Mouse (Mus musculus) layer of hippocampus, adult 2 months (tissue): ENCODE results near the gene Gm49361. TPM values are rescaled to one million over a fixed set of nuclear protein-coding genes. Genes with fewer than 3 reads are reported as not detected.
A peak's percentile ranks its signal among the peaks of the same experiment; 100 is the strongest.

Experiments
- DNase-seq, 2 experiments: peaks; one replicate each; pipeline ENCODE4 v3.0.0; 2022; ENCODE audit warnings: low spot score in 2 of 2
- H3K27ac ChIP-seq: fragments of 200-600 bp; 2 replicates; pipeline ENCODE4 v1.8.1; 2022
- H3K4me3 ChIP-seq: fragments of 200-600 bp; 2 replicates; pipeline ENCODE4 v1.8.1; 2022; ENCODE audit warnings: mild to moderate bottlenecking
- CTCF ChIP-seq: fragments of 200-600 bp; conservative IDR thresholded peaks from 2 replicates; pipeline ENCODE4 v1.8.1; 2022; ENCODE audit warnings: antibody characterized with exemption, mild to moderate bottlenecking, moderate library complexity
- total RNA-seq, 2 experiments: library from RNA; stranded (reverse); gene quantifications; 2 replicates each; pipeline ENCODE4 v1.2.3; 2021

The Gm49361 gene
- total RNA-seq, 2 experiments from 2014 or later = 0.32 to 3.1 TPM

- no peak for DNase-seq
- TF ChIP-seq CTCF = no peak
- Histone ChIP-seq H3K4me3 (no peak overlapping the region), H3K27ac (no peak overlapping the region)
These were observed 3.6 kb upstream of the Gm49361 start for GRCm38 (mm10) chr14:57749501-57749900.

- TF ChIP-seq CTCF = no peak
- Histone ChIP-seq H3K4me3 (peak overlapping the region; percentile 75), H3K27ac (peak overlapping the region; percentile 94)
- DNase-seq = peak in 1 of 2 experiments; percentile 14
These were observed 473 bp downstream of the Gm49361 start for GRCm38 (mm10) chr14:57745291-57745969.

GRCm38 (mm10) chr14:57744547-57744946 lies 1.4 kb downstream of the Gm49361 start:
- peak overlapping the region; percentile 75 for H3K4me3 ChIP-seq
- 0 out of 2 replicates have a peak, but pooled peaks have one; percentile 5 for TF ChIP-seq CTCF
- DNase-seq = no peak
- H3K27ac ChIP-seq = peak overlapping the region; percentile 94; the same call in 1 of the 2 replicates

GRCm38 (mm10) chr14:57740651-57741050 lies 5.3 kb downstream of the Gm49361 start:
- no peak overlapping the region for H3K4me3 ChIP-seq
- no peak overlapping the region for H3K27ac ChIP-seq
- no peak for TF ChIP-seq CTCF
- no peak for DNase-seq

- DNase-seq = no peak
- H3K4me3 ChIP-seq = no peak overlapping the region
- H3K27ac ChIP-seq = peak overlapping the region; percentile 32; the same call in 1 of the 2 replicates
- TF ChIP-seq CTCF = no peak
These were observed 8.8 kb downstream of the Gm49361 start for GRCm38 (mm10) chr14:57737089-57737488.

GRCm38 (mm10) chr14:57736141-57736540 lies 9.8 kb downstream of the Gm49361 start:
- H3K4me3 ChIP-seq = no peak overlapping the region
- TF ChIP-seq CTCF = no peak
- peak; percentile 34 to 41 for DNase-seq
- H3K27ac ChIP-seq = peak overlapping the region; percentile 32; the same call in 1 of the 2 replicates

- DNase-seq = no peak
- H3K4me3 ChIP-seq = no peak overlapping the region
- H3K27ac ChIP-seq = no peak overlapping the region
- TF ChIP-seq CTCF = no peak
These were observed 13.1 kb downstream of the Gm49361 start for GRCm38 (mm10) chr14:57732668-57733293.

GRCm38 (mm10) chr14:57730527-57730926 lies 15.4 kb downstream of the Gm49361 start:
- no peak for DNase-seq
- no peak for TF ChIP-seq CTCF
- H3K27ac ChIP-seq = peak overlapping the region; percentile 55; the same call in 1 of the 2 replicates
- no peak overlapping the region for H3K4me3 ChIP-seq

GRCm38 (mm10) chr14:57729975-57730499 lies 15.9 kb downstream of the Gm49361 start:
- no peak for DNase-seq

GRCm38 (mm10) chr14:57729364-57729763 lies 16.5 kb downstream of the Gm49361 start:
- Histone ChIP-seq H3K27ac (peak overlapping the region; percentile 55; the same call in 1 of the 2 replicates), H3K4me3 (no peak overlapping the region)
- no peak for TF ChIP-seq CTCF
- DNase-seq = no peak

More at GRCm38 (mm10) chr14:57729975-57730499, 15.9 kb downstream of the Gm49361 start:
- Histone ChIP-seq H3K27ac (peak overlapping the region; percentile 55), H3K4me3 (no peak overlapping the region)
- no peak for TF ChIP-seq CTCF

- Histone ChIP-seq H3K4me3 (no peak overlapping the region), H3K27ac (no peak overlapping the region)
- TF ChIP-seq CTCF = peak; percentile 62
- no peak for DNase-seq
These were observed 19.7 kb downstream of the Gm49361 start for GRCm38 (mm10) chr14:57726172-57726571.

- H3K27ac ChIP-seq = peak overlapping the region; percentile 88
- peak; percentile 50 to 79 for DNase-seq
- TF ChIP-seq CTCF = no peak
- peak overlapping the region; percentile 28; the same call in 1 of the 2 replicates for H3K4me3 ChIP-seq
These were observed 21.4 kb downstream of the Gm49361 start for GRCm38 (mm10) chr14:57724473-57724872.

GRCm38 (mm10) chr14:57718245-57718644 lies 27.7 kb downstream of the Gm49361 start:
- DNase-seq = no peak
- Histone ChIP-seq H3K27ac (0 out of 2 replicates have a peak overlapping the region, but pooled peaks have one; percentile 5), H3K4me3 (no peak overlapping the region)
- TF ChIP-seq CTCF = no peak
